Mouse (Mus musculus): Measurements from ENCODE around the gene Brf1. TPM values are rescaled to one million over a fixed set of nuclear protein-coding genes. Genes with fewer than 3 reads are reported as not detected.

Gene Brf1
- polyA plus RNA-seq, 1 experiment from 2014 or later, result 44.1 TPM

- Histone ChIP-seq H3K4me2 (no peak overlapping the region), H3K36me3 (peaks cover 82% of the 10 kb centered on the region), H3K4me3 (replicated peaks) (no peak overlapping the region), H3K27me3 (replicated peaks) (no peaks in the 10 kb centered on the region), H3K9me3 (replicated peaks) (no peaks in the 10 kb centered on the region), H3K9ac (replicated peaks) (no peak overlapping the region), H3K4me1 (no peaks in the 10 kb centered on the region), H3K27ac (replicated peaks) (no peak overlapping the region)
- no peak for ATAC-seq (ENCODE audit: low FRiP score)
- whole genome bisulfite sequencing, result 84% methylated on average over 28 of the region's 28 CpGs
These were observed 87.4 kb downstream of the Brf1 start for GRCm38 (mm10) chr12:112912951-112913745.

- 94% methylated on average over 17 of the region's 17 CpGs for WGBS
These were observed 88.8 kb downstream of the Brf1 start for GRCm38 (mm10) chr12:112911701-112912100.

More at GRCm38 (mm10) chr12:112911701-112912100, 88.8 kb downstream of the Brf1 start:
- H3K4me2 ChIP-seq, result no peak overlapping the region
- peaks cover 82% of the 10 kb centered on the region for H3K36me3 ChIP-seq
- no peaks in the 10 kb centered on the region for H3K27me3 ChIP-seq (replicated peaks)
- H3K4me3 ChIP-seq (replicated peaks), result no peak overlapping the region
- H3K4me1 ChIP-seq, result no peaks in the 10 kb centered on the region; the same call in 1 of the 2 replicates
- H3K9ac ChIP-seq (replicated peaks), result no peak overlapping the region
- H3K27ac ChIP-seq (replicated peaks), result no peak overlapping the region
- no peak for ATAC-seq (ENCODE audit: low FRiP score)
- no peaks in the 10 kb centered on the region for H3K9me3 ChIP-seq (replicated peaks)

Small RNA genes lying within 50 kb of the gene (microRNA-seq; reads per million reads assigned to microRNA genes)
- not detected for gene Mir6941

Other genes with a start within 250 kb of the Brf1 start
- 8.4 and 42.0 TPM in 2 replicates for gene Pld4, start 240.0 kb downstream of the Brf1 start, polyA plus RNA-seq (2015; fragmentation: Nextera tagmentation; extraction: Ambion mirVana)
- 4.5 and 5.7 TPM in 2 replicates for gene Ahnak2, start 198.0 kb downstream of the Brf1 start, polyA plus RNA-seq (2015; fragmentation: Nextera tagmentation; extraction: Ambion mirVana)
- 19.6 and 21.1 TPM in 2 replicates for gene Clba1, start 191.8 kb downstream of the Brf1 start, polyA plus RNA-seq (2015; fragmentation: Nextera tagmentation; extraction: Ambion mirVana)
- 30.3 and 48.6 TPM in 2 replicates for gene Cdca4, start 171.3 kb downstream of the Brf1 start, polyA plus RNA-seq (2015; fragmentation: Nextera tagmentation; extraction: Ambion mirVana)
- 0.08 and 2.8 TPM in 2 replicates for gene Gpr132, start 132.5 kb downstream of the Brf1 start, polyA plus RNA-seq (2015; fragmentation: Nextera tagmentation; extraction: Ambion mirVana)
- 13.6 and 14.8 TPM in 2 replicates for gene Jag2, start 70.9 kb downstream of the Brf1 start, polyA plus RNA-seq (2015; fragmentation: Nextera tagmentation; extraction: Ambion mirVana)
- 62.4 and 66.8 TPM in 2 replicates for gene Nudt14, start 58.6 kb downstream of the Brf1 start, polyA plus RNA-seq (2015; fragmentation: Nextera tagmentation; extraction: Ambion mirVana)
- 46.3 and 50.0 TPM in 2 replicates for gene Btbd6, start 24.2 kb downstream of the Brf1 start, polyA plus RNA-seq (2015; fragmentation: Nextera tagmentation; extraction: Ambion mirVana)
- gene Pacs2, start 13.8 kb upstream of the Brf1 start, polyA plus RNA-seq (2015; fragmentation: Nextera tagmentation; extraction: Ambion mirVana), result 21.9 and 27.6 TPM in 2 replicates
- gene Tex22, start 73.8 kb upstream of the Brf1 start, polyA plus RNA-seq (2015; fragmentation: Nextera tagmentation; extraction: Ambion mirVana), result not detected in 2 replicates
- gene Mta1, start 97.6 kb upstream of the Brf1 start, polyA plus RNA-seq (2015; fragmentation: Nextera tagmentation; extraction: Ambion mirVana), result 14.3 and 15.0 TPM in 2 replicates
- gene Crip2, start 139.5 kb upstream of the Brf1 start, polyA plus RNA-seq (2015; fragmentation: Nextera tagmentation; extraction: Ambion mirVana), result 259 and 289 TPM in 2 replicates
- 53.4 and 404 TPM in 2 replicates for gene Crip1, start 145.6 kb upstream of the Brf1 start, polyA plus RNA-seq (2015; fragmentation: Nextera tagmentation; extraction: Ambion mirVana)
- 19.6 and 36.6 TPM in 2 replicates for gene Tedc1, start 155.7 kb upstream of the Brf1 start, polyA plus RNA-seq (2015; fragmentation: Nextera tagmentation; extraction: Ambion mirVana)
- 47.2 and 52.2 TPM in 2 replicates for gene Tmem121, start 185.2 kb upstream of the Brf1 start, polyA plus RNA-seq (2015; fragmentation: Nextera tagmentation; extraction: Ambion mirVana)